Mouse (Mus musculus) gastrocnemius, postnatal 25 days (tissue): ENCODE results near the gene Habp4. TPM values are rescaled to one million over a fixed set of nuclear protein-coding genes. Genes with fewer than 3 reads are reported as not detected.

Experiments
- DNase-seq: peaks from one replicate; pipeline ENCODE4 v3.0.0; 2022
- long read RNA-seq, 2 experiments: library from polyadenylated mRNA; stranded (forward); transcript quantifications; one replicate each; pipeline ENCODE4 v2.0.0; 2021
- total RNA-seq, 2 experiments: library from RNA; stranded (reverse); gene quantifications; 1 replicate in 1 of 2; 2 replicates in 1 of 2; pipeline ENCODE4 v1.2.3; 2021

Habp4 gene
- total RNA-seq: 10 to 100 TPM; 24.6 to 25.2 TPM
- long read RNA-seq, experiment 1, transcript Habp4-201 (8 exons, 2,564 nt): major isoform, 38 of 47 reads
- long read RNA-seq, experiment 1, partial matches to known transcripts: 1 of 47 reads
- long read RNA-seq, experiment 1, other reads (novel, unspliced or antisense): 6 of 47 reads
- long read RNA-seq, experiment 2, full-length matches to known transcripts: 66 of 69 reads
- long read RNA-seq, experiment 2, partial matches to known transcripts: 1 of 69 reads
- long read RNA-seq, experiment 2, other reads (novel, unspliced or antisense): 2 of 69 reads

DNA sequence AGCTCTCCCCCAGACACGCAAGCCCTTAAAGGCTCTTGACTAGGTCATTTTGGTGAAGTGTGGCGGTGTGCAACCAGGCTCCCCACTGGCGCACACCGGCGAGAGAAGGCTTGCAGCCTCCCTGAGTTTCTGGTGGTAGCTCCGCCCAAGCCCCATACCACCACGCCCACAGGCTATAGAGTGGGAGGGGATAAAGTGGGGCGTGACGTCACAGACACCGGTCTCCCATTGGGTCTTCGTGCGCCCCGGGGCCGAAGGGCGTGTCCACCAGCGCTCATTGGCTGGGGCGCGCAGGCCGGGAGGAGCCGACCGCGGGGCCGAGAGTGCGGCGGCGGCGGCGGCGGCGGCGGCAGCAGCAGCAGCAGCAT, at the start of gene Habp4:
Gene Habp4 (plus strand): TSS at position 277 of the 368 bp plus-strand sequence.
- peak; percentile 97 for DNase-seq

DNA sequence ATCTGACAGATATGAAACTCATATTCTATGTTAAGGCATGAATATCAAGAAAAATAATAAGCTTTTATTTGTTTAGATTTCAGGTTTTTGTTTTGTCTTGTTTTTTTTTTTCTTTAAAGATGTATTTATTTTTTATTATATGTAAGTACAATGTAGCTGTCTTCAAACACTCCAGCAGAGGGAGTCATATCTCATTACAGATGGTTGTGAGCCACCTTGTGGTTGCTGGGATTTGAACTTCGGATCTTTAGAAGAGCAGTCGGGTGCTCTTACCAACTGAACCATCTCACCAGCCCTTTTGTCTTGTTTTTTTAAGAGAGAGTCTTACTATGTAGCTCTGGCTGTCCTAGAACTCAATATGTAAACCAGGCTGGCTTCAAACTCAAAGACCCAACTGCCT, 44.2 kb upstream of the Habp4 start:
- no peak for DNase-seq

DNA sequence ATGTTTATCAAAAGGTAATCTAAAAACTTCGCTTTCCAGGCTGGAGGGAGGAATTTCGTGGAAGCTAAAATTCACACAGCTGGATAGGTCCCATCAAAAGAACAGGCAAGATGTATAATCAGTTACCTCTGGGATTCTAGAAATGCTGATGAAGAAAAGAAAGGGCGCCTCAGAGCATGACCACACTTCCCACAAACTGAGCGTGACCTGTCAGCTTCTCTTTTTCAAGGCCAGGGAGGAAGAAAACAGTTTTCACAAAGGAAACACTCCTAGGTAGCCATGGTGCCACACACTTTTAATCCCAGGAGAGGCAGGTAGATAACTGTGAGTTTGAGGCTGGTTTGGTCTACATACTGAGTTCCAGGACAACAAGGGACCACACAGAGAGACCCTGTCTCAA, 40.9 kb upstream of the Habp4 start:
- DNase-seq: no peak

DNA sequence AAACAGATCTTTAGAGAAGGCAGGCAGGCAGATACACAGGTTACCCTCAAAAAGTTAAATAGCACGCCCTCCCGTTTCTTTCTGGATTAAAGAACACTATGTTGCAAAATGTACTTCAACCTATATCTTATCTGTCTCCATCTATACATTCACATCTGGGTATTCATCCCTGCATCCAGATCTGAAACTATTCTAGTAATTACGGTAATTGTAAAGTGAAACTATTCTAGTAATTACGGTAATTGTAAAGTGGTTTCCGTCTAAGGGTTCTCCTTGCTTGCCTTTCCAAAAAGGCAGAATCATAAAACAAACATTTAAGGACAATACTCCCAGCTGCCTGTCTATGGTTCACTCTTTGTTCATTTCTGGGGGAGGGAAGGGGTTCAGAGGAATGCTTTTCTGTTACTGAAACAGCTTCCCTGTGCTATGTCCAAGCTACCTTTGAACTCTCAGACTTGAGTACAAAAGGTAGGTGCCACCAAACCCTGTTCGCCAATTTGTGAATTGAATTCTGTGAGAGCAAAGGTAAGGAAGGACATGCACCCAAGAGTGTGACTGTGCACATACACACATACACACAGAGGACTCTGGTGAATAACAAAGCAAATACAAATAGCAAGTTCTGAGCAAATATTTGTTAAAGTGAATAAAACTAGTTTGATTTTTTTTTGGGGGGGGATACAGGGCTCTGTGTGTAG, 38.0 kb upstream of the Habp4 start:
- DNase-seq: no peak

DNA sequence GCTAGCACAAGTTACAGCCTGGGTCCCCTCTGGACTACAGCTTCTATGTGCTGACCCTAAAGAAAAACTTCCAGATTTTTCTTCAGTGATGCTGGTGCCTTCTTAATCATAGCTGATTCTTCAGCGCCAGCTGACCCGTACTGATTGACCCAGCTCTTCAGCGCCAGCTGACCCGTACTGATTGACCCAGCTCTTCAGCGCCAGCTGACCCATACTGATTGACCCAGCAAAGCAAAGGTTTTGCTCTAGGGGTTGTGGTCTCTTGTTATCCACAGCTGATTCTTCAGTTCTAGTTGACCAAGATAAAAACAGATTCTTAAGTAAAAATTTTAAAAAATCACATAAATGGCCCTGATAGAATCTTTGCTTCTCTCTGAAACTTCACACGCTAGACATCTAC, 36.7 kb upstream of the Habp4 start:
- DNase-seq: no peak

DNA sequence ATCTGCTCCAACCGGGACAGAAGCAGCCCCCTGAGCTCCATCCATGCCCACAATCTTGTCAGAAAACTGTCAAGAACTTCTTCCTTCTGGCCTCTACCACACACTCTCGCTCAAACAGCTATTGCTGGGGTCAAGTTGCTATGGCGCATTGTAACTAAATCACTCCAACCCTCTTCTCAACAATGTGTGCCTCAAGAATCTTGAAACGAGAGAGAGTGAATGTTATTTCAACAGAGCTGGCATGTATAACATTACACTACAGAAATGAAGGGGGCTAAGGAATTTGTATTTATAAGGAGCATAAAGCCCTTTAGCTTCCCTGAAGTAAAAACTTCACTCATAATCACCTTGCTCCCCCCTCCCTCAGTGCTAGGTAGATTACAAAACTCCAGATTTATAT, 35.3 kb upstream of the Habp4 start:
- no peak for DNase-seq

DNA sequence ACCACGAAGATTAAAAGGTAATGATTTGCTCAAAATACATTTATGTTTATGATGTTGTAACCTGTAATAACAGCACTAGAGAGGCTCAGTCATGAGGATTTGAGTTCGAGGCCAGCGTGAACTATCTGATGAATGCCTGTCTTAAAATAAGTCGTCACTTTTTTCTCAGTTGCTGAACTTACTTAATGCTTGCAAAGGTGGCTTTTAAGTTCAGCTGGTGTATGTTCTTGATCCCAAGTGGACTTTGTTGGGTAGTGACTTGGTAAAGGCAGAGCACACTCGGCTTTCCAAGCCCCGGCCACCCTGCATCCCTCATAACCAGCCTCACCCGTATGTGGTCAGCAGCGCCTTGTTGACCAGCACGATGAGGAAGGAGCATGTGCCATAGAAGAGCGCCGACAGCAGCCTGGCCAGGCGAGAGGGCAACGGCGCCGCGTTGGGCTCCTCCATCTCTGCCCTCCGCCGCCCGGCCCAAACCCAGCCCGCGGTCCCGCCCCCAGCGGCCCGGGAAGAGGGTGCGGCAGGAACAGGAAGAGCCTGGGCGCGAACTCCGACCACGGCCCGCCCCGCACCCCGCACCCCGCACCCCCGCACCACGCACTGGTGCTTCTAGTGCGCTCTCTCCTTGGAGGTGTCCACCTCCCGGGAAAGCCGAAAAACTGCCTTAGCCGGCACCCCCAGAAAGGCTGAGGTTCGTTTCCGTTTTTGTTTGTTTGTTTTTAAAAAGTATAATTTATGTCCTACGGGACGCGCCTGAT, 32.6 kb upstream of the Habp4 start, which contains the start of gene Slc35d2:
Gene Slc35d2 (minus strand): TSS at position 511 of the 758 bp plus-strand sequence.
- DNase-seq: peak; percentile 68

DNA sequence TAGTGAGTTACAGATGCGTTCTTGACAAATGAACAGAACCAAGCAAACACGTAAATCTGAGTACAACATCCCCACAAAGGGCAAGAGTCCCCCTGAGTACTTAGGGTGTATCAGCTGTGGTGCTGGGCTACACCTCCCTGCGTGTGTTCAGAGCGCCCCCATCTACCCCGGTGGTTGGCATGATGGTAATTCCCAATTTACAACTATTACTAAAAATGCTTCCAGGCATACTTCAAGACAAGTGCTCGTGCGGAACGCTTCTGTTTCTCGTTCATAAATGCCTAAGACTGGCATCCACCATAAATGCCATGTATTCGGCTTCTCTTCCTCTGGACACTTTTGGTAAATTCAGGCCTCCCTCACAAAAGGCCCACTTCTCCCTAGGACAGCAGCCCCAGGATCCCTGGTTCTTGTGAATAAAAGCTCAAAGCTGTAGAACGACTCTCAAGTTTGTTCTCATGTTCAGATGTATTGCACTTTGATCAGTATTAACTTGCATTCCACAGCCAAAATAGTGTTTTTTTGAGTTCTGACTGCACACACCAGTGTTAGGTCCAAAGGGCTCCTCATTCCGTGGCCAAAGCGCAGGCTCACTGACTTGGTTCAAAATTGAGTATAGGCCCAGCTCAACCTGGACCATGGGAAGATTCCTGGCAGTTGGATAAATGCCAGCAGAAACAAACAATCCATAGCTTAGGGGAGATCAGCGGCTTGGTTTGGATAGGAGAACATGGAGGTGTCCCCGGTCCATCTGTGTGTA, 31.8 kb upstream of the Habp4 start:
- peak; percentile 11 for DNase-seq

DNA sequence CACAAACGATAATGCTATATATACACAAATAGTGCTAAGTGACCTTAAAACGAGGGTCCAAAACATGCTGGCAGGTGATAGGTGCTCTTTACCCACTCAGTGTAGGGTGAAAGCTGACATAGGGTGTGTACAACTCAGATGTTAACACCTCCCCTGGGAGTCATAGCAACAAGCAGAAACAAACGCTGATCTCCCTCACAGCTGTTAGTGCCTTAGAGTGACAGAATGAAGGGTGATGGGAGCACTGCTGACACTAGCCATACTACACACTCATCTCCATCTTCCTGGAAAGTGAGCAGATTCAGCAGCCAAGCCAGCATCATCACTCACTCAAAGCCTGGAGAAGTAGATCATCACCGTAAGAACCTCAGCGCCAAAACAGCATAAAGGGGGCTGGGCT, 11.5 kb upstream of the Habp4 start:
- DNase-seq: no peak

DNA sequence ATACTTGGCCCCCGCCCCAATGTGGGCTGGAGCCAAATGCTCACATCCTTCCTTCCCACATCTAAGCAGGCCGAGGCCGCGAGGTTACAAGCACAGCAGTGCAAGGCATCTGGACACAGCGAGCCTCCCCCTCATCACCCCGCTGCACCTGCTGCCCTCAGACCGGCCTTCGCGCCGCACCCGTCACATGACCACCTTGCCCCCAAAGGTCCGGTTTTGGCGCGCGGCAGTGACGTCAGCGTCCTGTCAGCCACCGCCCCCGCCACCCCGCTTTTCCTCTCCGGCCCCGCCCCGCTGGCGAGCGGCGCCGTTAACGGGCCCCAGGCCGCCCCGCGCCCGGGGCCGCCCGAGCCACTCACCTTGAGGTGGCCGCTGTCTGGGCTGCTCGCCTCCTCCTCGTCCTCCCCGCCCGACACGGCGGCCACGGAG, 9.4 kb upstream of the Habp4 start:
- DNase-seq: peak; percentile 85

DNA sequence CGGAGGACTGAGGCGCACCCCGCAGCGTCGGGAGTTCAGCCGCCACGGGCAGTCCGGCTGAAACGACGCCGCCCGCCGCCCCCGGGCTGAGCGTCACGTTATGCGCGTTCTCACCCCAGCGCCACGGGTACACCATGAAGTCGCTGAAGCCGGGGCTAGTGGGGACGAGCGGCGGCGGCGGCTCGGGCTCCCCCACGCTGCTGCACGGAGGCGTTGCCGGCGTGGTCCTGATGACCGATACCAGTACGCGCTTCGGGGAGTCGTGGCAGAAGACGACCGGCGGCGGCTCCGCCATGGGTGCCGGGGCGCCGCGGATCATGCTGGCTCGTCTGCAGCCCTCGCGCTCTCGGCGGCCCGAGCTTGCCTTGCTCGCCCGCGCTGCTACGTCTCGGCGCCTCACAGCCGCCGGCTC, 8.9 kb upstream of the Habp4 start:
- DNase-seq: no peak

DNA sequence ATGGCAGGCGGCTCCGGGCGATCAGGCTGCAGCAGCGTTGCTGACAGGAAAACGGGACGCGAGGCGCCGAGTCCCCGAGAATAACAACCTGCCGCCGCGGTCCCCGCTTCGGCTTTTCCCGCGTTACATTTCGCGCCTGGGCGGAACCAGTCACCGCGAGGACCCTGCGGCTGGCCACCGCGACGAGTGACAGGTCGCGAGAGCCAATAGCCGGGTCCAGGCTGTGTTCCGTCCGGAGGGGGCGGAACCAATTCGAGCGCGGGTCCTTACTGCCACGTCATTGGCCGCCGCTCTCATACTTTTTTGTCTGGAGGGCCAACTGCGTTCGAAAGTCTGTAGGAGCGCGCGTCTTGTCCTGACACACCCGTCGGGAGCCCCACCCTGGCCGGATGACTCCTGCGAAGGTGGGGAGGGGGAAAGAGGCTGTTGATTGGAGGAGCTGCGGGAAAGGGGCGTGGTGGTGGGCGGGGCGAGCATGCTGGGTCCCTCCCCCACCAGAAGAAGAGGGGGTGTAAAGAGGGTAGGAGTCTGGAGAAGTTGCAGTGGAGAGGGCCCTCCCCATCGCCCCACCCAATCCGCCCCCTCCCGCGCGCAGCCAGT, 8.4 kb upstream of the Habp4 start, which contains the start of gene Zfp367:
Gene Zfp367 (minus strand): TSS at position 120 of the 600 bp plus-strand sequence.
- peak; percentile 99 for DNase-seq

DNA sequence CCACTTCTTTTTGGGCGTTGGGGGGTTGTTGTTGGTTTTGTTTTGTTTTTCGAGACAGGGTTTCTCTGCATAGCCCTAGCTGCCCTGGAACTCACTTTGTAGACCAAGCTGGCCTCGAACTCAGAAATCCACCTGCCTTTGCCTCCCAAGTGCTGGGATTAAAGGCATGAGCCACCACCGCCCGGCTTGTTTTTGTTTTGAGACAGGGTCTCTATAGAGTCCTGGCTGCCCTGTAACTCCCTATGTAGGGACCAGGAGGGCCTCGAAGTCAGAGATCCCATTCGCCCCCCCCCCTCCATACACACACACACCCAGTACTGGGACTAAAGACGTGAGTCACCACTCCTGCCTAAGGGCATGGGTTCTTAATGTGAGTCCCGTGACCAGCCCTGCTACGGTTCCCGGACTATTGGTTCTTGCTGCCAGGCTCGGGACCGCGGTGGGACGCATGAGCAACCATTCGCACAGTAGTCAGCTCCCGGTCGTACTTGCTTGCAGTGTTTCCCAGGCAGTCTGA, 7.8 kb upstream of the Habp4 start:
- DNase-seq: no peak

DNA sequence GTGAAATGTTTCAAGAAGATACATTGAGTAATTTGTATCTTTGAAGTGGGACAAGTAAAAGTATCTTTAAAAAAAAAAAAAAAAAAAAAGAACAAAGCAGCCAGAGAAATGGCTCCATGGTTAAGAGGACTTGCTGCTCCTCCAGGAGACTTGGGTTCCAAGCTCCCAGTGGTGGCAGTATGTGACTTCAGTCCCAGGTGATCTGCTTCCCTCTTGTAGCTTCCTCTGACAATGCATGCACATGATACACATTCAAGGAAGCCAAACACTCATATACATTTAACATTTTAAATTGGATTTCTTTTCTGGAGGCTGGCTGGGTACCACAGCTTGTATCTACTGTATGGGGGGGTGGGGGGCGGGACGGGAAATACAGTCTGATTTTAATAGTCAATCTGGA, 7.0 kb upstream of the Habp4 start:
- DNase-seq: no peak

DNA sequence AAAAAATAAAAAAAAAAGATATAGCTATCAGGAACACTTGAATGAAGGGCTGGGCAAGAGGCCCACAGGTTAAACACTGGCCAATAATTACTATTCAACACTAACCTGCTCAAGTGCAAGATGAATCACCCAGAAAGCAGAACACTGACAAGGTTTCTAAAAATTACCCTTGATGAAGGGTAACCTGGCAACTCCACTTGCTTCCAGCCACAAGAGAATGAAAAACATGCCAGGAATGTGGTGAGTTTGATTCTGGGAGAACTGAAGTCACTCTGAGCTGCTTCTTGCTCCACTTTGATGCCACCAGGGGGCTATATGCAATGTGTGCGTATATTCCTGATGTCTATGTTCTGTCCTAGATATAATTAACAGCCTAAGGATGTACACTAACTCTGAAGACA, 6.5 kb upstream of the Habp4 start:
- no peak for DNase-seq

DNA sequence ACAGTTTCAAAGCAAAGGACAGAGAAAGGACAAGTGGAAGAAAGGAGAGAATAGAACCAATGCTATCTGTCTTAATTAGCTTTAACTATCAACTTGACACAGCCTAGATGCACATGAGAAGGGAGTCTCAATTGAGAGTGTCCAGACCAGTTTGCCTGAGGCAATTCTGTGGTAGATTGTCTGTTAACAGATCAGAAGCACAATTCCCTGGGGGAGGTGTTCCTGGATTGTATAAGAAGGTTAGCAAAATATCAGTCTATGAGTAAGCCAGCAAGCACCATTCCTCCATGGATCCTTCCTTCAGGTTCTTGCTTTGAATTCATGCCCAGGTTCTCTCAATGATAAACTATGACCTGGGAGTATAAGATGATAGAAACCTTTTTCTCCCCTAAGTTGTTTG, 4.7 kb upstream of the Habp4 start:
- DNase-seq: no peak

DNA sequence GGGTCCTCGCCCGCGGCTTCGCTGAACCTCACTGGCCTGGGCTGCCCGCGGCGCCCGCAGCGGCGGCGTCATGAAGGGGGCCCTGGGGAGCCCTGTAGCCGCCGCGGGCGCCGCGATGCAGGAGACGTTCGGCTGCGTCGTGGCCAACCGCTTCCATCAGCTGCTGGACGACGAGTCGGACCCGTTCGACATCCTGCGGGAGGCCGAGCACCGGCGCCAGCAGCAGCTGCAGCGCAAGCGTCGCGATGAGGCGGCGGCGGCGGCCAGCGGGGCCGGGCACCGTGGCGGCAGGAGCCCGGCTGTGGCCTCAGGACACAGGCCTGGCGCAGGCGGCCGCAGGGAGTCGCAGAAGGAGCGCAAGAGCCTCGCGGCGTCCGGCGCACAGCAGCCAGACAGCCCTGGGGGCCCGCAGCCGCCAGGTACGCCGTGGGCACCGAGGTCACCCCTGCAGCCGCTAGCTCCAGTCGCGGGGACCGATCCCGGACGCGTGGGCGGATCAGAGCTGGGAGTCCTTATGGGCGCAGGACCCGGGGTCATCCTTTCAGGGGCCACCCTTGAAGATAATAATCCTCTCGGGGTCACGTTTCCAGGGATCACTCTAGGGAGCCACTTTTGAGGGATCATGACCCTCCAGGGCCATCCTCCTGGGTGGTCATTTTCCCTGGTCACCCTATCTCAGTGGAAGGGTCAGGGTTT, 440 bp downstream of the Habp4 start:
- no peak for DNase-seq

DNA sequence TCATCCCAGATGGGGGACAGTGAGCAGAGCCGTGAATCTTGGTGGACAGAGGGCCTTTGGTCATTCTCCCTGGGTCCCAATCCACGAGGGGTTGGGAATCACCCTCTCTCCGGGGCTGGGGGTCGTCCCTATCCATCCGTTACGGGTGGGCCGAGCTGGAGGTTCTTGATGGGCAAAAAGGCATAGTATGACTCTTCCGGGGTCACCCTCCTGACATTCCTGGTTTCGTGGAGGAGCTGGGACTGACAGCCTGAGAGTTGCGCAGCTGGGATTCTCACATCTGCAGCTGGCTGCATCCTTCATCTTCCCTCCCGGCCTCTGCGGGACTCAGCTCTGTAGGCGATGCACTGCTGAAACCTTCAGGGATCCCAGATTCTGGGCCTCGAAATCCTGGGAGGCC, 1.0 kb downstream of the Habp4 start:
- no peak for DNase-seq

DNA sequence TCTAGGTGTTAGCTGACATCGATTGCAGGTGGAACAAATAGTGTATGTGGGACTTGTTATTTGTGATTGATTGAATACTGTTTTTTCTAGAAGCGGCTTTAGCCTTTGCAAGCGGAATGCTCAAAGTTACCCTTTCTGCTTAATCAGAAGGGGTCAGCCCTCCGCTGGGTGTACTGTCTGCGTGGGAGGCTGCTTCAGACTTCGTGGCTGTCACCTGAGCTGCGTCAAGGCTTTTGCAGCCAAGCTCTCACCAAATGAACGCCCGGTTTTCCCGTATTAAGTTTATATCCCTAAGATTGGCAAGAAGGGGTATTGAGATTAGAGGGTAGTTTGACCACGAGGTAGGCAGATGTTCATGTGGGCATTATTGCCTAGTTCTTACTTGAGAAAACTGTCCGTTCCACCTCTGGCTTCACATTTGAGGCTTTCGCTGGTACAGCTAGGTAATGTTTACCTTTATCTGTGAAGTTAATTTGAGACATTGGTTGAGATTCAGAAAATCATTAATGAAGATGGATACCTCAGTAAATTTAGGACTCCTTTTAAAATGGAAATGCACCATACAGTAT, 1.6 kb downstream of the Habp4 start:
- DNase-seq: no peak

DNA sequence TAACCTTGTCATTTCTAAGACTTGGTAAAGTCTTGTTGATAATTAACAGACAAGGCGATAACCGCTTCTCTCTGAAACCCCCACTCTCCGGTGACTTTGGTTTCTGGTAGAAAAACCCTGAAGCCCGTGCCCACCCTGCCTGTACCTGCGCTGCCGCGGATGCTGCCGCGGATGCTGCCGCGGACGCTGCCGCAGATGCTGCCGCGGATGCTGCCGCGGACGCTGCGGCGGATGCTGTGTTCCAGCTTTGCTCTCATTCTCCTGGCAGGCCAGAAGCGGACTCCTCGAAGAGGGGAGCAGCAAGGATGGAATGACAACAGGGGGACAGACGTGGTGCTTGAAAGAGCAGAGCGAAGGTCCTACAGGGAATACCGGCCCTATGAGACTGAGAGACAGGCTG, 8.1 kb downstream of the Habp4 start:
- no peak for DNase-seq

DNA sequence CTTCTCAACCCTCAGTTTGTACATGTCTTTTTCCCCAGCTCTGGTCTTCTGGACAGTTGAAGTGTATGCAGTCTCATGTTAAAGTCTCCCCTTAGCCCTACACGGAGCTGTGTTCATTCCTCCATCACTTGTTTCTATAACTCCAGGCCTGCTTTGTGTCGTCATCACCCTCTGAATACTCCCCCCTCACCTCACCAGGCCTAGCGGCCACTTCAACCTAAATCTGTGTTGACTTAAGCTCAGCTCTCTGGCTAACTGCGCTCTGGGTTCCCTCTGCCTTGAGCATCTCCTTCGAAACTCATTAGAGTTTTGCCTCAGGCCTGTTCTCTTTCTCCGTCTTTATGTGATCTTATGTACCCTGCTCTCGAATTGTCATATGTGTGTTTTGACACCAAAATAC, 16.4 kb downstream of the Habp4 start:
- no peak for DNase-seq
